Mouse (Mus musculus) CD4-positive, CD25-positive, alpha-beta regulatory T cell, adult 4 months (primary cell): ENCODE data around the gene Pip5k1b. TPM values are rescaled to one million over a fixed set of nuclear protein-coding genes. Genes with fewer than 3 reads are reported as not detected.

Source experiments
- ATAC-seq: one replicate; pipeline ENCODE4 v1.8.0; 2017
- polyA plus RNA-seq, 2 experiments: library from polyadenylated mRNA; unstranded; fragments of 100-300 nt; shearing (Covaris generic); gene quantifications; one replicate each; pipeline ENCODE4 v1.2.1; 2017

Pip5k1b gene
- polyA plus RNA-seq, 2 experiments from 2014 or later, result 7.0 to 8.1 TPM

- no peak for ATAC-seq
Measured at GRCm38 (mm10) chr19:24251869-24252268, 303.8 kb downstream of the Pip5k1b start.

Other genes with a start within 250 kb of the Pip5k1b start
- gene Fam122a, start 78.5 kb downstream of the Pip5k1b start, polyA plus RNA-seq, result 1 to 10 TPM; 1.1 to 5.5 TPM
- gene Tmem252, start 118.1 kb upstream of the Pip5k1b start, polyA plus RNA-seq, result not detected